Mouse (Mus musculus): ENCODE data around the gene Ifitm2. TPM values are rescaled to one million over a fixed set of nuclear protein-coding genes. Genes with fewer than 3 reads are reported as not detected.

Ifitm2 gene
- polyA plus RNA-seq, 1 experiment from 2014 or later, result 290 TPM

- 25% methylated on average over 30 of the region's 30 CpGs for WGBS
- DNase-seq (ENCODE audit: low spot score) (peak; percentile 11), ATAC-seq (ENCODE audit: low FRiP score) (no peak)
- peak overlapping the region; percentile 40 for H3K4me3 ChIP-seq (ENCODE audit: low read depth, low read length)
- H3K27ac ChIP-seq (ENCODE audit: low read depth, low read length), result no peak overlapping the region
- H3K36me3 ChIP-seq (ENCODE audit: control insufficient read depth, insufficient read depth, low read length), result no peaks in the 10 kb centered on the region
- peak overlapping the region; percentile 64 for H3K4me2 ChIP-seq (replicated peaks; ENCODE audit: low read depth, low read length)
- no peaks in the 10 kb centered on the region for H3K9me3 ChIP-seq (ENCODE audit: control insufficient read depth, low read length)
- H3K27me3 ChIP-seq (ENCODE audit: control insufficient read depth, insufficient read depth, low read length), result peaks cover 48% of the 10 kb centered on the region
- no peak overlapping the region; the same call in 1 of the 2 replicates for H3K9ac ChIP-seq (ENCODE audit: low read depth, low read length)
- peaks cover 3% of the 10 kb centered on the region; the same call in 1 of the 2 replicates for H3K4me1 ChIP-seq (replicated peaks; ENCODE audit: control insufficient read depth, insufficient read depth, low read length)
Measured at GRCm38 (mm10) chr7:140923070-140923775, 32.6 kb downstream of the Ifitm2 start.

GRCm38 (mm10) chr7:140922398-140923069 lies 33.3 kb downstream of the Ifitm2 start:
- Histone ChIP-seq H3K4me3 (ENCODE audit: low read depth, low read length) (peak overlapping the region; percentile 40), H3K9ac (ENCODE audit: low read depth, low read length) (peak overlapping the region; percentile 15), H3K27me3 (ENCODE audit: control insufficient read depth, insufficient read depth, low read length) (peaks cover 48% of the 10 kb centered on the region), H3K4me2 (replicated peaks; ENCODE audit: low read depth, low read length) (peak overlapping the region; percentile 64), H3K36me3 (ENCODE audit: control insufficient read depth, insufficient read depth, low read length) (no peaks in the 10 kb centered on the region), H3K4me1 (replicated peaks; ENCODE audit: control insufficient read depth, insufficient read depth, low read length) (peaks cover 3% of the 10 kb centered on the region; the same call in 1 of the 2 replicates), H3K27ac (ENCODE audit: low read depth, low read length) (no peak overlapping the region), H3K9me3 (ENCODE audit: control insufficient read depth, low read length) (no peaks in the 10 kb centered on the region)
- ATAC-seq (ENCODE audit: low FRiP score) (no peak), DNase-seq (ENCODE audit: low spot score) (peak; percentile 52)
- 1% methylated on average over 49 of the region's 49 CpGs for WGBS

- H3K4me3 ChIP-seq (ENCODE audit: low read depth, low read length), result no peak overlapping the region
- DNase-seq (ENCODE audit: low spot score), result peak; percentile 12
Measured at GRCm38 (mm10) chr7:140921225-140921975, 34.4 kb downstream of the Ifitm2 start.

GRCm38 (mm10) chr7:140920418-140921029 lies 35.3 kb downstream of the Ifitm2 start, which contains the start of gene Nlrp6:
TSS of gene Nlrp6 (plus strand) at chr7:140920902.
- peaks cover 48% of the 10 kb centered on the region for H3K27me3 ChIP-seq (ENCODE audit: control insufficient read depth, insufficient read depth, low read length)
- no peaks in the 10 kb centered on the region for H3K9me3 ChIP-seq (ENCODE audit: control insufficient read depth, low read length)
- H3K27ac ChIP-seq (ENCODE audit: low read depth, low read length), result no peak within 1 kb of the TSS
- H3K4me2 ChIP-seq (replicated peaks; ENCODE audit: low read depth, low read length), result no peak within 1 kb of the TSS
- H3K4me1 ChIP-seq (replicated peaks; ENCODE audit: control insufficient read depth, insufficient read depth, low read length), result peaks cover 3% of the 10 kb centered on the region; the same call in 1 of the 2 replicates
- H3K36me3 ChIP-seq (ENCODE audit: control insufficient read depth, insufficient read depth, low read length), result no peaks in the 10 kb centered on the region
- no peak for DNase-seq (ENCODE audit: low spot score)
- H3K4me3 ChIP-seq (ENCODE audit: low read depth, low read length), result no peak within 1 kb of the TSS
- 81% methylated on average over 8 of the region's 8 CpGs for WGBS
- no peak for ATAC-seq (ENCODE audit: low FRiP score)
- H3K9ac ChIP-seq (ENCODE audit: low read depth, low read length), result no peak within 1 kb of the TSS

More at GRCm38 (mm10) chr7:140921225-140921975, 34.4 kb downstream of the Ifitm2 start:
- no peaks in the 10 kb centered on the region for H3K36me3 ChIP-seq (ENCODE audit: control insufficient read depth, insufficient read depth, low read length)
- H3K9ac ChIP-seq (ENCODE audit: low read depth, low read length), result no peak overlapping the region
- ATAC-seq (ENCODE audit: low FRiP score), result no peak
- H3K27ac ChIP-seq (ENCODE audit: low read depth, low read length), result no peak overlapping the region
- H3K4me1 ChIP-seq (replicated peaks; ENCODE audit: control insufficient read depth, insufficient read depth, low read length), result peaks cover 3% of the 10 kb centered on the region; the same call in 1 of the 2 replicates
- H3K4me2 ChIP-seq (replicated peaks; ENCODE audit: low read depth, low read length), result no peak overlapping the region
- 30% methylated on average over 22 of the region's 22 CpGs for WGBS
- no peaks in the 10 kb centered on the region for H3K9me3 ChIP-seq (ENCODE audit: control insufficient read depth, low read length)
- peaks cover 48% of the 10 kb centered on the region for H3K27me3 ChIP-seq (ENCODE audit: control insufficient read depth, insufficient read depth, low read length)

GRCm38 (mm10) chr7:140919911-140920310 lies 35.9 kb downstream of the Ifitm2 start:
- ATAC-seq (ENCODE audit: low FRiP score) (no peak), DNase-seq (ENCODE audit: low spot score) (no peak)
- Histone ChIP-seq H3K9me3 (ENCODE audit: control insufficient read depth, low read length) (no peaks in the 10 kb centered on the region), H3K4me3 (ENCODE audit: low read depth, low read length) (no peak overlapping the region), H3K27me3 (ENCODE audit: control insufficient read depth, insufficient read depth, low read length) (peaks cover 48% of the 10 kb centered on the region), H3K27ac (ENCODE audit: low read depth, low read length) (no peak overlapping the region), H3K36me3 (ENCODE audit: control insufficient read depth, insufficient read depth, low read length) (no peaks in the 10 kb centered on the region), H3K4me1 (replicated peaks; ENCODE audit: control insufficient read depth, insufficient read depth, low read length) (peaks cover 3% of the 10 kb centered on the region; the same call in 1 of the 2 replicates), H3K4me2 (replicated peaks; ENCODE audit: low read depth, low read length) (no peak overlapping the region), H3K9ac (ENCODE audit: low read depth, low read length) (no peak overlapping the region)
- WGBS, result 80% methylated on average over 4 of the region's 4 CpGs

- WGBS, result 87% methylated on average over 8 of the region's 8 CpGs
- H3K4me2 ChIP-seq (replicated peaks; ENCODE audit: low read depth, low read length), result no peak overlapping the region
- no peaks in the 10 kb centered on the region for H3K27me3 ChIP-seq (ENCODE audit: control insufficient read depth, insufficient read depth, low read length)
- no peaks in the 10 kb centered on the region for H3K4me1 ChIP-seq (replicated peaks; ENCODE audit: control insufficient read depth, insufficient read depth, low read length)
- DNase-seq (ENCODE audit: low spot score) (no peak), ATAC-seq (ENCODE audit: low FRiP score) (no peak)
- no peak overlapping the region for H3K4me3 ChIP-seq (ENCODE audit: low read depth, low read length)
- no peak overlapping the region for H3K27ac ChIP-seq (ENCODE audit: low read depth, low read length)
- no peaks in the 10 kb centered on the region for H3K36me3 ChIP-seq (ENCODE audit: control insufficient read depth, insufficient read depth, low read length)
- no peak overlapping the region for H3K9ac ChIP-seq (ENCODE audit: low read depth, low read length)
- H3K9me3 ChIP-seq (ENCODE audit: control insufficient read depth, low read length), result no peaks in the 10 kb centered on the region
Measured at GRCm38 (mm10) chr7:140914031-140914690, 41.6 kb downstream of the Ifitm2 start.

GRCm38 (mm10) chr7:140912846-140913482 lies 42.8 kb downstream of the Ifitm2 start:
- Histone ChIP-seq H3K27ac (ENCODE audit: low read depth, low read length) (no peak overlapping the region), H3K9ac (ENCODE audit: low read depth, low read length) (no peak overlapping the region), H3K27me3 (ENCODE audit: control insufficient read depth, insufficient read depth, low read length) (no peaks in the 10 kb centered on the region), H3K4me2 (replicated peaks; ENCODE audit: low read depth, low read length) (no peak overlapping the region), H3K36me3 (ENCODE audit: control insufficient read depth, insufficient read depth, low read length) (no peaks in the 10 kb centered on the region), H3K4me3 (ENCODE audit: low read depth, low read length) (no peak overlapping the region), H3K9me3 (ENCODE audit: control insufficient read depth, low read length) (no peaks in the 10 kb centered on the region), H3K4me1 (replicated peaks; ENCODE audit: control insufficient read depth, insufficient read depth, low read length) (no peaks in the 10 kb centered on the region)
- WGBS, result 71% methylated on average over 5 of the region's 5 CpGs
- no peak for ATAC-seq (ENCODE audit: low FRiP score)
- no peak for DNase-seq (ENCODE audit: low spot score)

Data from hindbrain, embryonic 11.5 days (tissue).